Mouse (Mus musculus) liver, postnatal 0 days (tissue): Measurements from ENCODE around the gene Ptpn23.

ENCODE experiments used
- CTCF ChIP-seq: sonication (generic); IDR thresholded peaks from 2 replicates; pipeline ENCODE4 v1.5.1; 2016; ENCODE audit warnings: antibody characterized with exemption, low read depth
- EP300 ChIP-seq: IDR thresholded peaks from 2 replicates; pipeline ENCODE4 v1.6.1; 2016; ENCODE audit warnings: antibody characterized with exemption, low read depth, mild to moderate bottlenecking

GRCm38 (mm10) chr9:110343805-110344204 is 64.2 kb downstream of the Ptpn23 start:
- no peak for TF ChIP-seq CTCF
- TF ChIP-seq EP300 = peak; percentile 53; the same call in 1 of the 2 replicates
